Mouse (Mus musculus): Measurements from ENCODE around the gene C5ar1.

- TF ChIP-seq POLR2A (IDR thresholded peaks at IDR 0.05; ENCODE audit: insufficient read depth, low read length): no peak
- no peak for TF ChIP-seq CTCF (IDR thresholded peaks at IDR 0.05; ENCODE audit: low read depth, low read length)
Measured at GRCm38 (mm10) chr7:16265856-16266255, 6.5 kb upstream of the C5ar1 start.

All from ES-Bruce4 (cell line).